ENCODE assay signal across 12 mouse cellular contexts in the genomic region with DNA sequence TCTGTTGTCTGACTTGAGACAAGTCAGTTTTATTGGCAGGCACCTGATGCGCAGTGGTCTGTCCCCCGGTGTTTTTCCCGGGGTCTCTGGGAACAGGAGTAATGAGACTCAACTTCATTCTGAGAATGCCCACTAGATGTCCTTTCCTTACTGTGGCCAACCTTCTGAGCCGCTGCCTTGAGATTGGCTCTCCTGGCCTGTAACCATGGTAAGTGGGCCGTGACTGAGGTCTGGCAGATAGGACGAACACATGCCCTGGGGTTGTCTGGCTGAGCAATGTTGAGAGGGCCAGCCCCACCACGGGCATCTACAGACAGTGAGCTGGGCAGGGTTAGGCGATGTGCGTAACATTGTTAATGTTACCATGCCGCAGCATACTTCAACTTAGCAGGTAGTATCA. TPM values are rescaled to one million over a fixed set of nuclear protein-coding genes. Genes with fewer than 3 reads are reported as not detected.
DNase-seq lines count a peak whose midpoint lies in the region; ATAC-seq and TF ChIP-seq lines count a peak whose summit lies in the region.
"Had no signal": no experiment of that assay in that cellular context is flagged by ENCODE, and none has a peak within 500 bp of the region (broad histone marks: within the 10 kb centered on the region; RNA-seq: fewer than 3 reads in every experiment).

No protein-coding gene starts in this region.

- no peaks in the 10 kb centered on the region for H3K4me1 ChIP-seq in lung, embryonic 14.5 days (ENCODE audit: insufficient read depth)
- no peaks in the 10 kb centered on the region for H3K4me1 ChIP-seq in intestine, postnatal 0 days (replicated peaks; ENCODE audit: control insufficient read depth, insufficient read depth, low read length)
- H3K4me1 ChIP-seq: stomach, embryonic 15.5 days had no signal

- H3K4me2 ChIP-seq in lung, embryonic 14.5 days: no peak overlapping the region
- no peak overlapping the region for H3K4me2 ChIP-seq in intestine, postnatal 0 days (replicated peaks; ENCODE audit: low read depth)
- H3K4me2 ChIP-seq: midbrain, embryonic 11.5 days; stomach, embryonic 15.5 days had no signal

- no peak overlapping the region for H3K9ac ChIP-seq in lung, embryonic 14.5 days
- no peak overlapping the region for H3K9ac ChIP-seq in intestine, postnatal 0 days (ENCODE audit: low read depth, low read length)
- H3K9ac ChIP-seq: stomach, embryonic 15.5 days had no signal

- no peaks in the 10 kb centered on the region for H3K9me3 ChIP-seq in lung, embryonic 14.5 days (ENCODE audit: low read depth, low read length)
- H3K9me3 ChIP-seq in intestine, postnatal 0 days (ENCODE audit: control insufficient read depth): no peaks in the 10 kb centered on the region
- H3K9me3 ChIP-seq: stomach, embryonic 15.5 days had no signal

- H3K27ac ChIP-seq in lung, embryonic 14.5 days (ENCODE audit: low read depth): no peak overlapping the region
- no peak overlapping the region for H3K27ac ChIP-seq in intestine, postnatal 0 days (ENCODE audit: low read depth, low read length)
- H3K27ac ChIP-seq: stomach, embryonic 15.5 days had no signal

- H3K4me3 ChIP-seq in lung, embryonic 14.5 days (ENCODE audit: low read depth, low read length): no peak overlapping the region
- H3K4me3 ChIP-seq in intestine, postnatal 0 days (ENCODE audit: low read depth, low read length): no peak overlapping the region
- H3K4me3 ChIP-seq: stomach, embryonic 15.5 days had no signal

- no peaks in the 10 kb centered on the region for H3K27me3 ChIP-seq in lung, embryonic 14.5 days (ENCODE audit: insufficient read depth, low read length)
- H3K27me3 ChIP-seq in intestine, postnatal 0 days (replicated peaks; ENCODE audit: control insufficient read depth, insufficient read depth, low read length): no peaks in the 10 kb centered on the region
- H3K27me3 ChIP-seq: stomach, embryonic 15.5 days had no signal

- ATAC-seq in lung, embryonic 14.5 days (ENCODE audit: insufficient read depth): peak; percentile 24; the same call in 1 of the 2 replicates
- no peak for ATAC-seq in intestine, postnatal 0 days
- ATAC-seq: inflammation-experienced regulatory T-cells, adult 6 months had no signal

- H3K36me3 ChIP-seq in lung, embryonic 14.5 days (ENCODE audit: insufficient read depth): no peaks in the 10 kb centered on the region
- no peaks in the 10 kb centered on the region for H3K36me3 ChIP-seq in intestine, postnatal 0 days (ENCODE audit: control insufficient read depth, insufficient read depth)
- H3K36me3 ChIP-seq: stomach, embryonic 15.5 days had no signal

- peak; percentile 77 to 79 for DNase-seq in cerebellum, postnatal 14 days
- no peak for DNase-seq in cerebellum, adult 18-20 months
- peak; percentile 37 for DNase-seq in lung, embryonic 14.5 days
- DNase-seq in lung, postnatal 25 days (ENCODE audit: low spot score): no peak
- peak; percentile 23 to 28 for DNase-seq in lung, postnatal 4 days
- no peak for DNase-seq in right cerebral cortex, adult 2 months (ENCODE audit: low spot score in 2 of 2)
- DNase-seq in left cerebral cortex, adult 9 months (ENCODE audit: low spot score in 2 of 2): no peak
- DNase-seq: cerebellum, adult 9-11 months had no signal

- 0 out of 2 replicates have a peak, but pooled peaks have one; percentile 26 for TF ChIP-seq CTCF in lung, embryonic 14.5 days (IDR thresholded peaks at IDR 0.05; ENCODE audit: low read depth)
- peak; percentile 27 for TF ChIP-seq CTCF in intestine, postnatal 0 days (IDR thresholded peaks at IDR 0.05; ENCODE audit: low read depth)

- 64% methylated on average over 10 of the region's 10 CpGs for WGBS in lung, embryonic 14.5 days
- 67% methylated on average over 10 of the region's 10 CpGs for WGBS in intestine, postnatal 0 days

RNA-seq across cellular contexts. Expression of a gene that starts 42.7 kb away (rescaled TPM):
- polyA plus RNA-seq in lung, embryonic 14.5 days (2014; fragmentation: Nextera tagmentation; extraction: Ambion mirVana): 12.4 and 14.4 TPM in 2 replicates
- 48.7 and 50.2 TPM in 2 replicates for polyA plus RNA-seq in intestine, postnatal 0 days (2015; fragmentation: Nextera tagmentation; extraction: Ambion mirVana)

Comparison
In these comparisons a context has a peak if more than half of its experiments do, and no peak if none do; other contexts are left out.
1. DNase-seq: peak in cerebellum, postnatal 14 days (2 of 2), lung, embryonic 14.5 days (single experiment) and lung, postnatal 4 days (2 of 2); none in cerebellum, adult 18-20 months (0 of 2), lung, postnatal 25 days (single experiment), right cerebral cortex, adult 2 months (0 of 2) and left cerebral cortex, adult 9 months (0 of 2).